Mouse (Mus musculus): ENCODE results near the gene Arhgap18.

Gene Arhgap18
- long read RNA-seq, experiment 1, partial matches to known transcripts: 7 of 12 reads
- long read RNA-seq, experiment 1, other reads (novel, unspliced or antisense): 1 of 12 reads
- long read RNA-seq, experiment 2, partial matches to known transcripts: 12 of 17 reads
- long read RNA-seq, experiment 2, other reads (novel, unspliced or antisense): 2 of 17 reads

- intact Hi-C loops (cut with DNase I): loop anchor here (5.0 kb wide), 2 partner anchors 41 to 376 kb away; partner anchors contain the start of gene L3mbtl3
Measured at GRCm38 (mm10) chr10:26752929-26753567, at the start of gene Arhgap18. TSS of gene Arhgap18 (plus strand) at chr10:26753421.

GRCm38 (mm10) chr10:26710458-26711011, 42.7 kb upstream of the Arhgap18 start:
- intact Hi-C loops (cut with DNase I): loop anchor here (1.0 to 10.0 kb wide), 4 partner anchors 42 to 336 kb away; partner anchors contain the start of genes Arhgap18 and L3mbtl3

- intact Hi-C loops (cut with DNase I): loop anchor here (1.0 to 10.0 kb wide), 4 partner anchors 41 to 336 kb away; partner anchors contain the start of genes Arhgap18 and L3mbtl3
Measured at GRCm38 (mm10) chr10:26711068-26711467, 42.2 kb upstream of the Arhgap18 start.

- intact Hi-C loops (cut with DNase I): loop anchor here (2.0 to 10.0 kb wide), 4 partner anchors 38 to 339 kb away; partner anchors contain the start of genes Arhgap18 and L3mbtl3
Measured at GRCm38 (mm10) chr10:26713986-26714385, 39.2 kb upstream of the Arhgap18 start.

- intact Hi-C loops (cut with DNase I): no loop called here
Measured at GRCm38 (mm10) chr10:26724704-26725103, 28.5 kb upstream of the Arhgap18 start.

- intact Hi-C loops (cut with DNase I): no loop called here
Measured at GRCm38 (mm10) chr10:26725255-26725654, 28.0 kb upstream of the Arhgap18 start.

- intact Hi-C loops (cut with DNase I): loop anchor here (5.0 kb wide), 2 partner anchors 39 to 374 kb away; partner anchors contain the start of gene L3mbtl3
Measured at GRCm38 (mm10) chr10:26750827-26751226, 2.4 kb upstream of the Arhgap18 start.

GRCm38 (mm10) chr10:26752064-26752928, 925 bp upstream of the Arhgap18 start:
- intact Hi-C loops (cut with DNase I): loop anchor here (5.0 kb wide), 2 partner anchors 40 to 375 kb away; partner anchors contain the start of gene L3mbtl3

- intact Hi-C loops (cut with DNase I): loop anchor here (5.0 kb wide), 2 partner anchors 42 to 377 kb away; partner anchors contain the start of gene L3mbtl3
Measured at GRCm38 (mm10) chr10:26754006-26754405, 785 bp downstream of the Arhgap18 start.

- intact Hi-C loops (cut with DNase I): loop anchor here (2.0 kb wide), 1 partner anchor 130 kb away; no protein-coding TSS in a partner anchor
Measured at GRCm38 (mm10) chr10:26757231-26757630, 4.0 kb downstream of the Arhgap18 start.

GRCm38 (mm10) chr10:26759469-26759868, 6.2 kb downstream of the Arhgap18 start:
- intact Hi-C loops (cut with DNase I): no loop called here

GRCm38 (mm10) chr10:26761103-26761502, 7.9 kb downstream of the Arhgap18 start:
- intact Hi-C loops (cut with DNase I): no loop called here

GRCm38 (mm10) chr10:26761991-26762903, 9.0 kb downstream of the Arhgap18 start:
- intact Hi-C loops (cut with DNase I): no loop called here

GRCm38 (mm10) chr10:26767196-26767595, 14.0 kb downstream of the Arhgap18 start:
- intact Hi-C loops (cut with DNase I): no loop called here

GRCm38 (mm10) chr10:26768943-26769342, 15.7 kb downstream of the Arhgap18 start:
- intact Hi-C loops (cut with DNase I): no loop called here

GRCm38 (mm10) chr10:26770035-26770434, 16.8 kb downstream of the Arhgap18 start:
- intact Hi-C loops (cut with DNase I): no loop called here

GRCm38 (mm10) chr10:26771938-26772623, 18.9 kb downstream of the Arhgap18 start:
- intact Hi-C loops (cut with DNase I): no loop called here

- intact Hi-C loops (cut with DNase I): no loop called here
Measured at GRCm38 (mm10) chr10:26772624-26773540, 19.7 kb downstream of the Arhgap18 start.

Measured in adrenal gland (tissue).